Mouse (Mus musculus): Measurements from ENCODE around the gene Nsmf.

The Nsmf gene

GRCm38 (mm10) chr2:25054221-25055067, at the start of gene Nsmf:
Gene Nsmf, plus strand, starts transcription at chr2:25054355.
- peak; percentile 88 to 94 for DNase-seq

GRCm38 (mm10) chr2:25006767-25007166, 47.4 kb upstream of the Nsmf start:
- no peak for DNase-seq

GRCm38 (mm10) chr2:25008250-25008649, 45.9 kb upstream of the Nsmf start:
- DNase-seq, result peak in 1 of 2 experiments; percentile 36

- DNase-seq, result no peak
Measured at GRCm38 (mm10) chr2:25022678-25023077, 31.5 kb upstream of the Nsmf start.

- DNase-seq, result no peak
Measured at GRCm38 (mm10) chr2:25025109-25025508, 29.0 kb upstream of the Nsmf start.

- DNase-seq, result no peak
Measured at GRCm38 (mm10) chr2:25034994-25035393, 19.2 kb upstream of the Nsmf start.

- DNase-seq, result no peak
Measured at GRCm38 (mm10) chr2:25040089-25040488, 14.1 kb upstream of the Nsmf start.

- no peak for DNase-seq
Measured at GRCm38 (mm10) chr2:25050921-25051320, 3.2 kb upstream of the Nsmf start.

GRCm38 (mm10) chr2:25051450-25051849, 2.7 kb upstream of the Nsmf start:
- peak in 1 of 2 experiments; percentile 32 for DNase-seq

GRCm38 (mm10) chr2:25053101-25053500, 1.1 kb upstream of the Nsmf start:
- no peak for DNase-seq

- peak; percentile 24 to 43 for DNase-seq
Measured at GRCm38 (mm10) chr2:25055068-25055405, 882 bp downstream of the Nsmf start.

- no peak for DNase-seq
Measured at GRCm38 (mm10) chr2:25055409-25056155, 1.4 kb downstream of the Nsmf start.

- no peak for DNase-seq
Measured at GRCm38 (mm10) chr2:25058926-25059325, 4.8 kb downstream of the Nsmf start.

GRCm38 (mm10) chr2:25063523-25063922, 9.4 kb downstream of the Nsmf start:
- no peak for DNase-seq

- DNase-seq, result no peak
Measured at GRCm38 (mm10) chr2:25064285-25064684, 10.1 kb downstream of the Nsmf start.

- DNase-seq, result no peak
Measured at GRCm38 (mm10) chr2:25065537-25065936, 11.4 kb downstream of the Nsmf start.

GRCm38 (mm10) chr2:25066552-25066951, 12.4 kb downstream of the Nsmf start:
- DNase-seq, result no peak

GRCm38 (mm10) chr2:25069537-25069936, 15.4 kb downstream of the Nsmf start:
- DNase-seq, result no peak

GRCm38 (mm10) chr2:25072398-25072797, 18.2 kb downstream of the Nsmf start:
- DNase-seq, result peak; percentile 20 to 38

GRCm38 (mm10) chr2:25075506-25075905, 21.4 kb downstream of the Nsmf start:
- peak; percentile 78 to 89 for DNase-seq

- peak; percentile 79 to 87 for DNase-seq
Measured at GRCm38 (mm10) chr2:25078967-25079366, 24.8 kb downstream of the Nsmf start.

- DNase-seq, result peak; percentile 75 to 90
Measured at GRCm38 (mm10) chr2:25080076-25080475, 25.9 kb downstream of the Nsmf start, which contains the start of gene Entpd8. Gene Entpd8, plus strand, starts transcription at chr2:25080304.

GRCm38 (mm10) chr2:25083697-25084096, 29.5 kb downstream of the Nsmf start:
- no peak for DNase-seq

GRCm38 (mm10) chr2:25085571-25085970, 31.4 kb downstream of the Nsmf start:
- DNase-seq, result no peak

Measured in kidney, postnatal 36 days (tissue).